Mouse (Mus musculus) erythroid progenitor cell, adult 5-6 weeks (primary cell): ENCODE measurements around the gene Rcor2. TPM values are rescaled to one million over a fixed set of nuclear protein-coding genes. Genes with fewer than 3 reads are reported as not detected.

Source experiments
- ATAC-seq: replicated peaks from 2 replicates; pipeline ENCODE4 v1.8.0; 2016; ENCODE audit warnings: moderate number of reproducible peaks, mild to moderate bottlenecking, moderate TSS enrichment, inconsistent platforms; ENCODE audit not compliant: poor library complexity, low FRiP score, severe bottlenecking
- total RNA-seq, 2 experiments: library from RNA; stranded (forward) in 1 of 2; stranded (reverse) in 1 of 2; fragments of 150-400 nt in 1 of 2; fragments of 186-747, 209-891 nt in 1 of 2; gene quantifications; 2 replicates each; pipeline versions ENCODE4 v1.2.3 to v1.2.4; 2015 to 2017; ENCODE audit warnings: low replicate concordance in 2 of 2

The Rcor2 gene
- total RNA-seq, 2 experiments from 2014 or later, result 0.53 TPM; not detected in 1

- no peak for ATAC-seq
Observed at GRCm38 (mm10) chr19:7313660-7314059, 46.5 kb downstream of the Rcor2 start.

- ATAC-seq, result no peak
Observed at GRCm38 (mm10) chr19:7314976-7315586, 48.0 kb downstream of the Rcor2 start.

DNA sequence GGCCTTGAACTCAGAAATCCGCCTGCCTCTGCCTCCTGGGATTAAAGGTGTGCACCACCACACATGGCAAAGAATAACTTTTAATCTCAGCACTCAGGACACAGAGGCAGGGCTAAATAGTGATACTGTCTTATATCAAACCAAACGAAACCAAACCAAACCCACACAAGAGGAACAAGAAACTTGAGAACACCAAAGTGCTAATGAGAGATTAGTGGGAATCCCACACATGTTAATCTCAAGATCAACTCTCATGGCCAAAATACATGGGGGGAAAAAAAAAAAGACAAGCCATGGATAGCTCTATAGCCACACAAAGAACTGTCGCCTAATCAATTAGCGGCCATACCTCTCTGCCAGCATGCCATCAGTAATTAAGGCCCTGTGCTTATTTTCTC lies 48.5 kb downstream of the Rcor2 start:
- no peak for ATAC-seq

DNA sequence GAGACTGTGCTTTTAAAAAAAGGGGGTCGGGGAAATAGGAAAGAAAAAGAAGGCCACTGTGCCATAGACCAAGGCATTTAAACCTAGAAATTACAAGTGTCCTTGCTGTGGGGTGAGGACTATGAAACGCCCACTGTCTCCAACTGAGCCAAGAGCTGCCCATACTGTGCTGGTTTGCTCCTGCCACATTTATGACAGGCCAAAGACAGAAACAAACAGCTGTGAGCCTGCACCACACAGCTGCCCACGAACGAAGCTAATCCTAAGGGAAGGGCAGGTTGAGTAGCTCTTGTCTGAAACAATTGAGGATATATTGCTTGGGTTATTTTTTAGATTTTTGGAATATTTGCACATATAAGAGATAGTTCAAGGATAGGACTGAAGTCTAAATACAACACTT lies 49.7 kb downstream of the Rcor2 start:
- ATAC-seq, result no peak

GRCm38 (mm10) chr19:7317716-7318115 lies 50.6 kb downstream of the Rcor2 start:
- ATAC-seq, result no peak

DNA sequence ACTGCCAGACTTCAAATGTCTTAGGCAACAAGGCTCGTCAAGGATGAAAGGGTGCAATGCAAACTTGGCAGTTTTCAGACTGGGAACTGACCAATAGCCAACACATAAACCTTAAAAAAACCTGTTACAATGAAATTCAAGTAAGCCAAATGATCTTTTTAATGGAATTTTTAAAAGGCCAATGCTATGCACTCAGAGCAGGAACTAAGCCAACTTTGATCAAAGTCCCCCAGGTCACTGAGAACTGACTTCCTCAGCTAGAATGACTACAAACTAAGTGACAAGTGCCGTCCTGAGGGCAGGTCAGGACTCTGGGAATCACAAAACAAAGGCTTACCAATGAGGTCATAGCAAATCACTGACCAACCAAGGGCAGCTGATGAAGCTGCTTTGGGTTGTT lies 53.1 kb downstream of the Rcor2 start:
- ATAC-seq, result no peak

DNA sequence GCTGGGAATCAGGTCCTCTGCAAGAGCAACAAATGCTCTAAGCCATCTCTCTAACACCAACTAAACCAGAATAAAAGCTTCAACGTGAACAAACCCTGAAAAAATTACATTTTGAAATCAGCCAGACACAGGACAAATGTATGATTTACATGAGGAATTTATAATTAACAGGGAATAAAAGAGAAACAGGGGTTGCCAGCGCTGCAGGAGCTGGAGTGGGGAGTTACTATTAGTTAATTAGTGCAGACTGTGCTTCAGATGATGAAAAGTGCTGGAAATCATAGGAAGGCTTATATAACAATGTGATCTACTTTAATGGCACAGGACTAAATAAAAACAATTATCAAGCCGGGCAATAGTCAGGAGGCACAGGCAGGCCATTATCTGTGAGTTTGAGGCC lies 54.3 kb downstream of the Rcor2 start:
- ATAC-seq, result no peak

Other genes with a start within 250 kb of the Rcor2 start
- gene Fermt3, start 247.9 kb upstream of the Rcor2 start, total RNA-seq (2015; ENCODE audit: low replicate concordance), result 30.6 and 38.6 TPM in 2 replicates
- gene Fermt3, start 247.9 kb upstream of the Rcor2 start, total RNA-seq (2017; ENCODE audit: low replicate concordance), result 63.9 and 69.1 TPM in 2 replicates
- 59.5 and 78.6 TPM in 2 replicates for gene Stip1, start 227.4 kb upstream of the Rcor2 start, total RNA-seq (2015; ENCODE audit: low replicate concordance)
- 48.1 and 60.8 TPM in 2 replicates for gene Stip1, start 227.4 kb upstream of the Rcor2 start, total RNA-seq (2017; ENCODE audit: low replicate concordance)
- not detected in 2 replicates for gene Macrod1, start 210.5 kb upstream of the Rcor2 start, total RNA-seq (2015; ENCODE audit: low replicate concordance)
- 0.53 and 1.2 TPM in 2 replicates for gene Macrod1, start 210.5 kb upstream of the Rcor2 start, total RNA-seq (2017; ENCODE audit: low replicate concordance)
- gene Flrt1, start 161.6 kb upstream of the Rcor2 start, total RNA-seq (2015; ENCODE audit: low replicate concordance), result not detected in 2 replicates
- gene Flrt1, start 161.6 kb upstream of the Rcor2 start, total RNA-seq (2017; ENCODE audit: low replicate concordance), result not detected in 2 replicates
- 17.3 and 25.6 TPM in 2 replicates for gene Otub1, start 61.0 kb upstream of the Rcor2 start, total RNA-seq (2015; ENCODE audit: low replicate concordance)
- gene Otub1, start 61.0 kb upstream of the Rcor2 start, total RNA-seq (2017; ENCODE audit: low replicate concordance), result 8.2 and 10.0 TPM in 2 replicates
- 226 and 267 TPM in 2 replicates for gene Cox8a, start 49.7 kb upstream of the Rcor2 start, total RNA-seq (2015; ENCODE audit: low replicate concordance)
- 106 and 241 TPM in 2 replicates for gene Cox8a, start 49.7 kb upstream of the Rcor2 start, total RNA-seq (2017; ENCODE audit: low replicate concordance)
- gene Naa40, start 26.1 kb upstream of the Rcor2 start, total RNA-seq (2015; ENCODE audit: low replicate concordance), result 35.6 and 47.2 TPM in 2 replicates
- 44.8 and 57.3 TPM in 2 replicates for gene Naa40, start 26.1 kb upstream of the Rcor2 start, total RNA-seq (2017; ENCODE audit: low replicate concordance)
- 48.7 and 54.1 TPM in 2 replicates for gene Mark2, start 74.5 kb downstream of the Rcor2 start, total RNA-seq (2015; ENCODE audit: low replicate concordance)
- 38.4 and 51.5 TPM in 2 replicates for gene Mark2, start 74.5 kb downstream of the Rcor2 start, total RNA-seq (2017; ENCODE audit: low replicate concordance)
- gene Spindoc, start 115.7 kb downstream of the Rcor2 start, total RNA-seq (2015; ENCODE audit: low replicate concordance), result 4.2 TPM in 1 of 2 replicates, not detected in the other
- 0.15 and 2.2 TPM in 2 replicates for gene Spindoc, start 115.7 kb downstream of the Rcor2 start, total RNA-seq (2017; ENCODE audit: low replicate concordance)
- 1.1 TPM in 1 of 2 replicates, not detected in the other for gene 2700081O15Rik, start 150.3 kb downstream of the Rcor2 start, total RNA-seq (2015; ENCODE audit: low replicate concordance)
- 0.39 TPM in 1 of 2 replicates, not detected in the other for gene 2700081O15Rik, start 150.3 kb downstream of the Rcor2 start, total RNA-seq (2017; ENCODE audit: low replicate concordance)
- 110 and 116 TPM in 2 replicates for gene Rtn3, start 216.0 kb downstream of the Rcor2 start, total RNA-seq (2015; ENCODE audit: low replicate concordance)
- gene Rtn3, start 216.0 kb downstream of the Rcor2 start, total RNA-seq (2017; ENCODE audit: low replicate concordance), result 55.3 and 60.5 TPM in 2 replicates
- gene Atl3, start 226.7 kb downstream of the Rcor2 start, total RNA-seq (2015; ENCODE audit: low replicate concordance), result 36.8 and 46.9 TPM in 2 replicates
- 49.4 and 53.0 TPM in 2 replicates for gene Atl3, start 226.7 kb downstream of the Rcor2 start, total RNA-seq (2017; ENCODE audit: low replicate concordance)